Mouse (Mus musculus) erythroblast, embryonic 14.5 days (primary cell): ENCODE data around the gene Rpl10l.

ENCODE experiments used
- GATA1 ChIP-seq: IDR thresholded peaks from 2 replicates; pipeline ENCODE4 v1.6.1; 2012; ENCODE audit warnings: low read length, inconsistent platforms, mixed read lengths
- TAL1 ChIP-seq: IDR thresholded peaks from 3 replicates; pipeline ENCODE4 v1.6.1; 2012; ENCODE audit warnings: low read length, inconsistent platforms, mixed read lengths

DNA sequence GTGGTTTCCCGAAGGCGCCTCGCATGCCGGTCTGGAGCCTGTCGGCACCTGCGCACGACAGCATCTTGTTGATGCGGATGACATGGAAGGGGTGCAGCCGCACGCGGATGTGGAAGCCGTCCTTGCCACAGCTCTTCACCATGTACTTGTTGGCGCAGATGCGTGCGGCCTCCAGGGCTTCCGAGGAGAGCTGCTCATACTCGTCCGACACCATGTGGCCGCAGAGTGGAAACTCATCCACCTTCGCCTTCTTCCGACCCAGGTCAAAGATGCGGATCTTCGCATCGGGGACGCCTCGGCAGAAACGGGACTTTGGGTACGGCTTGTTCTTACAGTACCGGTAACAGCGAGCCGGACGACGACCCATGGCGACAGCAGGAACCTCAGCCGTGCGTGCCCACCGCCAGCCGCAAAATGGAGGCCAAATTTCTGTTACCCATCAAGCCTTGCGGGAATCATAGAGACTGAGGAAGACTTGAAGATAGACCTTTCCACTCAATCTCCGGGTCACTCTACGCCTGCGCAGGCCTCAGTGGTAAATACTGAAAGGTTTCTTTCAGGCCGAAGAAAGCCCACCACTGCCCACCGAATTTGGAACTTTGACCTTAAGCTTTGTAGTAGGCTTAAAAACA, at the start of gene Rpl10l:
- TF ChIP-seq TAL1 (no peak), GATA1 (no peak)
